Mouse (Mus musculus) olfactory bulb, adult 2 months (tissue): Measurements from ENCODE around the gene Olfr1474. TPM values are rescaled to one million over a fixed set of nuclear protein-coding genes. Genes with fewer than 3 reads are reported as not detected.
"Not testable (repeated sequence)": the region's sequence is repeated elsewhere in the genome, so short reads cannot be mapped to it uniquely, and the experiment has no call there.

ENCODE experiments used
- H3K27ac ChIP-seq: fragments of 200-500 bp; 2 replicates; pipeline ENCODE4 v1.5.1; 2012; ENCODE audit warnings: low read depth, low read length; ENCODE audit not compliant: insufficient read depth
- H3K4me1 ChIP-seq: fragments of 200-500 bp; 2 replicates; pipeline ENCODE4 v1.6.1; 2012; ENCODE audit warnings: low read length; ENCODE audit not compliant: control insufficient read depth, insufficient read depth
- H3K4me3 ChIP-seq: fragments of 200-500 bp; 2 replicates; pipeline ENCODE4 v1.5.1; 2012; ENCODE audit warnings: mild to moderate bottlenecking, low read depth, low read length, moderate library complexity; ENCODE audit not compliant: insufficient read depth
- CTCF ChIP-seq: fragments of 200-500 bp; IDR thresholded peaks from 2 replicates; pipeline ENCODE4 v1.5.1; 2012; ENCODE audit warnings: low read depth, mild to moderate bottlenecking, low read length, moderate library complexity; ENCODE audit not compliant: insufficient read depth
- POLR2A ChIP-seq: fragments of 200-500 bp; IDR thresholded peaks from 2 replicates; pipeline ENCODE4 v1.6.1; 2012; ENCODE audit warnings: mild to moderate bottlenecking, low read depth, low read length, moderate library complexity; ENCODE audit not compliant: insufficient read depth
- WGBS: fragments of 180-500 bp; shearing (Covaris S2); methylation state at CpG from one replicate; pipeline ENCODE4 v1.1.7; 2018; 5-methylcytosine and 5-hydroxymethylcytosine counted together
- polyA plus RNA-seq: library from polyadenylated mRNA; stranded (reverse); fragments of >200 nt; gene quantifications from 2 replicates; pipeline ENCODE4 v1.2.4, GENCODE M21; 2012; ENCODE audit warnings: low replicate concordance; ENCODE audit not compliant: missing spikeins, insufficient read depth, insufficient read length

Gene Olfr1474
- polyA plus RNA-seq: not detected in 2 replicates

GRCm38 (mm10) chr19:13469265-13469664 is at the start of gene Olfr1474:
Gene Olfr1474 (plus strand): TSS chr19:13469565.
- not testable (repeated sequence) for H3K4me3 ChIP-seq, H3K4me1 ChIP-seq, H3K27ac ChIP-seq
- 80% methylated on average over 4 of the region's 4 CpGs for WGBS

DNA sequence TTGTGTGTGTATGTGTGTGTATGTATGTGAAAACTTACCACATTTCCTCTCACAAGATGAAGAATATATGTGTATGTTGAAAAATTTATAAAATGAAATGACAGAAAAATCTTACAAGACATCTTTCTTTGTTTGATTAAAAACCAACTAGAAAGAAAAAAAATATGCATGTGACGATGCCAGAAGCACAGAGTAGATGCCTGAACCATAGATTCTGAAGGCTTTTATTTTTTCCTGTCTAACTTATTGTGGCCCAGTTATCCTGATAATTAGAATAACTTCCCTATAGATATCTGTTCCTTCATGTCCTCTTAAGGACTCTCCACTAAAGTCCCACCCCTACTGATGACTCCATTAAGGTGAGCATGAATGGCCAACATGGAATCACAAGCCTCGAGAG is 26.3 kb upstream of the Olfr1474 start, which contains the start of gene Olfr1471:
Olfr1471 (plus strand) TSS at position 301 of the 400 bp plus-strand sequence.
- not testable (repeated sequence) for H3K27ac ChIP-seq, H3K4me1 ChIP-seq, H3K4me3 ChIP-seq
- WGBS: 67% methylated on average over 2 of the region's 2 CpGs

- Histone ChIP-seq H3K4me1 (no peaks in the 10 kb centered on the region), H3K27ac (no peak within 1 kb of the TSS), H3K4me3 (no peak within 1 kb of the TSS)
- 79% methylated on average over 1 of the region's 1 CpGs for WGBS
- TF ChIP-seq POLR2A: no peak
- no peak for TF ChIP-seq CTCF
Observed at GRCm38 (mm10) chr19:13455986-13456385, 13.4 kb upstream of the Olfr1474 start, which contains the start of gene Olfr1472. Gene Olfr1472 (minus strand): TSS chr19:13456086.

- Histone ChIP-seq H3K4me1 (no peaks in the 10 kb centered on the region), H3K4me3 (no peak within 1 kb of the TSS), H3K27ac (no peak within 1 kb of the TSS)
- TF ChIP-seq POLR2A: no peak
- TF ChIP-seq CTCF: no peak
Observed at GRCm38 (mm10) chr19:13480096-13480495, 10.7 kb downstream of the Olfr1474 start, which contains the start of gene Olfr1475. Gene Olfr1475 (minus strand): TSS chr19:13480196.

DNA sequence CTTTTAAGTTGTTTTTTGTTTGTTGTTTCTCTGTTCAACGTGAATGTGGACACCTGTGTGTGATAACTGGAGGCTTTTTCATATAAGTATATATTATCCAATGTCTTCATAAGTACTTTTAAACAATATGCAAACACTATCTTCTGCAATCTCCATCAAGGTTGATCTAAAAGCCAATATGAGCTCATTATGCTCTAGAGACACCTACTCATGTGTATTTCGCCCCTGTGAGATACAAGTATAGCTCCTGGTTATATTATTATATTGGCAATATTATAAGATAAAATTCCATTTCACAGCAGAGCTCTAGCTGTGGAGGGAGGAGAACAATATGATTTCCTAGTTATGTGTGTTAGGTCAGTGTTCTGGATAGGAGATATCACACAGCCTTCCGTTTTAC is 30.9 kb downstream of the Olfr1474 start, which contains the start of gene Olfr1477:
Olfr1477 (plus strand) TSS at position 301 of the 400 bp plus-strand sequence.
- WGBS: 66% methylated on average over 3 of the region's 3 CpGs
- no peak within 1 kb of the TSS for H3K4me3 ChIP-seq
- TF ChIP-seq CTCF: no peak
- TF ChIP-seq POLR2A: no peak

More for the DNA sequence above, 30.9 kb downstream of the Olfr1474 start, which contains the start of gene Olfr1477:
- H3K4me1 ChIP-seq: no peaks in the 10 kb centered on the region
- H3K27ac ChIP-seq: no peak within 1 kb of the TSS

Other genes with a start within 250 kb of the Olfr1474 start
- not detected in 2 replicates for gene Olfr1463, start 238.2 kb upstream of the Olfr1474 start, polyA plus RNA-seq
- not detected in 2 replicates for gene Olfr1465, start 154.0 kb upstream of the Olfr1474 start, polyA plus RNA-seq
- not detected in 2 replicates for gene Olfr1466, start 130.7 kb upstream of the Olfr1474 start, polyA plus RNA-seq
- not detected in 2 replicates for gene Olfr1467, start 107.3 kb upstream of the Olfr1474 start, polyA plus RNA-seq
- gene Olfr1469, start 61.7 kb upstream of the Olfr1474 start, polyA plus RNA-seq: not detected in 2 replicates
- not detected in 2 replicates for gene Olfr1471, start 26.2 kb upstream of the Olfr1474 start, polyA plus RNA-seq
- gene Olfr1472, start 13.5 kb upstream of the Olfr1474 start, polyA plus RNA-seq: not detected in 2 replicates
- not detected in 2 replicates for gene Olfr1475, start 10.6 kb downstream of the Olfr1474 start, polyA plus RNA-seq
- gene Olfr1477, start 31.0 kb downstream of the Olfr1474 start, polyA plus RNA-seq: not detected in 2 replicates
- not detected in 2 replicates for gene Olfr1480, start 58.3 kb downstream of the Olfr1474 start, polyA plus RNA-seq
- not detected in 2 replicates for gene Olfr1484, start 113.9 kb downstream of the Olfr1474 start, polyA plus RNA-seq
- gene Olfr1487, start 147.8 kb downstream of the Olfr1474 start, polyA plus RNA-seq: not detected in 2 replicates
- not detected in 2 replicates for gene Olfr1489, start 162.1 kb downstream of the Olfr1474 start, polyA plus RNA-seq
- gene Olfr1490, start 181.5 kb downstream of the Olfr1474 start, polyA plus RNA-seq: not detected in 2 replicates
- gene Olfr1491, start 227.7 kb downstream of the Olfr1474 start, polyA plus RNA-seq: not detected in 2 replicates